Mouse (Mus musculus) left cerebral cortex, adult 2 months (tissue): ENCODE measurements at regions not wholly inside any gene's neighbourhood (a gene's known extent, or its start where the extent isn't known, plus 50 kb on each side); places are given as distances from the start of the nearest gene placed in this dataset.

Experiments
- DNase-seq, 2 experiments: peaks; one replicate each; pipeline ENCODE4 v3.0.0; 2021 to 2022; ENCODE audit warnings: low spot score in 2 of 2, mixed read lengths in 1 of 2; ENCODE audit errors: extremely low spot score in 1 of 2
- H3K27ac ChIP-seq: fragments of 200-600 bp; 2 replicates; pipeline ENCODE4 v1.8.1; 2022
- H3K4me3 ChIP-seq: fragments of 200-600 bp; 2 replicates; pipeline ENCODE4 v1.8.1; 2022
- CTCF ChIP-seq: fragments of 200-600 bp; IDR thresholded peaks from 2 replicates; pipeline ENCODE4 v1.8.1; 2022; ENCODE audit warnings: antibody characterized with exemption, mild to moderate bottlenecking, moderate library complexity
- intact Hi-C: fragments of 180-260 bp; cut with DNase I; formaldehyde crosslinking; loops from one replicate; pipeline ENCODE4 v1.15.1; 2025

GRCm38 (mm10) chr8:78877423-78877822 lies 56.5 kb upstream of the Lsm6 start:
- no peak overlapping the region for H3K27ac ChIP-seq
- TF ChIP-seq CTCF = no peak
- H3K4me3 ChIP-seq = no peak overlapping the region
- intact Hi-C loops = no loop called here
- DNase-seq = no peak

GRCm38 (mm10) chr8:78889708-78890107 lies 68.8 kb upstream of the Lsm6 start:
- no peak overlapping the region for H3K27ac ChIP-seq
- TF ChIP-seq CTCF = no peak
- intact Hi-C loops = no loop called here
- H3K4me3 ChIP-seq = no peak overlapping the region
- no peak for DNase-seq

GRCm38 (mm10) chr8:78890571-78890970 lies 69.6 kb upstream of the Lsm6 start:
- Histone ChIP-seq H3K4me3 (no peak overlapping the region), H3K27ac (no peak overlapping the region)
- intact Hi-C loops = no loop called here
- no peak for TF ChIP-seq CTCF
- DNase-seq = no peak

GRCm38 (mm10) chr8:78899887-78900286 lies 78.9 kb upstream of the Lsm6 start:
- DNase-seq = peak; percentile 46 to 67
- peak; percentile 78 for TF ChIP-seq CTCF
- Histone ChIP-seq H3K27ac (no peak overlapping the region), H3K4me3 (no peak overlapping the region)
- intact Hi-C loops = loop anchor here (2.0 to 10.0 kb wide), 2 partner anchors 661 to 835 kb away; no protein-coding TSS in a partner anchor

- Histone ChIP-seq H3K4me3 (no peak overlapping the region), H3K27ac (no peak overlapping the region)
- TF ChIP-seq CTCF = no peak
- intact Hi-C loops = loop anchor here (10.0 kb wide), 1 partner anchor 838 kb away; no protein-coding TSS in a partner anchor
- DNase-seq = no peak
Observed at GRCm38 (mm10) chr8:78903034-78903433, 82.1 kb upstream of the Lsm6 start.

GRCm38 (mm10) chr8:78907918-78908317 lies 87.0 kb upstream of the Lsm6 start:
- Histone ChIP-seq H3K27ac (no peak overlapping the region), H3K4me3 (no peak overlapping the region)
- no peak for DNase-seq
- intact Hi-C loops = loop anchor here (10.0 kb wide), 1 partner anchor 843 kb away; no protein-coding TSS in a partner anchor
- no peak for TF ChIP-seq CTCF

GRCm38 (mm10) chr8:78911288-78911873 lies 90.4 kb upstream of the Lsm6 start:
- no peak for DNase-seq
- intact Hi-C loops = no loop called here
- no peak for TF ChIP-seq CTCF
- no peak overlapping the region for H3K27ac ChIP-seq
- no peak overlapping the region for H3K4me3 ChIP-seq

- DNase-seq = no peak
- TF ChIP-seq CTCF = no peak
- Histone ChIP-seq H3K4me3 (no peak overlapping the region), H3K27ac (no peak overlapping the region)
- intact Hi-C loops = no loop called here
Observed at GRCm38 (mm10) chr8:78912470-78912869, 91.5 kb upstream of the Lsm6 start.

- intact Hi-C loops = no loop called here
- Histone ChIP-seq H3K27ac (no peak overlapping the region), H3K4me3 (no peak overlapping the region)
- TF ChIP-seq CTCF = no peak
- no peak for DNase-seq
Observed at GRCm38 (mm10) chr8:78913823-78914222, 92.9 kb upstream of the Lsm6 start.

GRCm38 (mm10) chr8:78930610-78931397 lies 97.4 kb upstream of the Zfp827 start:
- no peak for TF ChIP-seq CTCF
- intact Hi-C loops = no loop called here
- H3K27ac ChIP-seq = no peak overlapping the region
- H3K4me3 ChIP-seq = no peak overlapping the region
- no peak for DNase-seq

- H3K4me3 ChIP-seq = no peak overlapping the region
- no peak overlapping the region for H3K27ac ChIP-seq
- intact Hi-C loops = no loop called here
- no peak for DNase-seq
- TF ChIP-seq CTCF = no peak
Observed at GRCm38 (mm10) chr8:78932069-78932468, 96.2 kb upstream of the Zfp827 start.

GRCm38 (mm10) chr8:78940049-78940448 lies 88.2 kb upstream of the Zfp827 start:
- intact Hi-C loops = loop anchor here (2.0 kb wide), 1 partner anchor 211 kb away; no protein-coding TSS in a partner anchor
- peak overlapping the region; percentile 44; the same call in 1 of the 2 replicates for H3K27ac ChIP-seq
- no peak overlapping the region for H3K4me3 ChIP-seq
- TF ChIP-seq CTCF = no peak
- no peak for DNase-seq
